Mouse (Mus musculus) forebrain, embryonic 13.5 days (tissue): ENCODE data around the gene Lsm14a. TPM values are rescaled to one million over a fixed set of nuclear protein-coding genes. Genes with fewer than 3 reads are reported as not detected.

Source experiments
- ATAC-seq: fragments of 200-750 bp; cut with Nextera tagmentation; 2 replicates; pipeline ENCODE4 v1.8.0; 2017
- H3K27ac ChIP-seq: fragments of 300-500 bp; sonication (generic); 2 replicates; pipeline ENCODE4 v1.5.1; 2015; ENCODE audit warnings: inconsistent platforms, mild to moderate bottlenecking, moderate library complexity
- H3K27me3 ChIP-seq: fragments of 300-500 bp; sonication (generic); 2 replicates; pipeline ENCODE4 v1.6.1; 2015; ENCODE audit warnings: mild to moderate bottlenecking, inconsistent platforms
- H3K36me3 ChIP-seq: fragments of 300-500 bp; sonication (generic); 2 replicates; pipeline ENCODE4 v1.6.1; 2015; ENCODE audit warnings: mild to moderate bottlenecking, inconsistent platforms; ENCODE audit not compliant: poor library complexity, severe bottlenecking
- H3K4me1 ChIP-seq: fragments of 300-500 bp; sonication (generic); 2 replicates; pipeline ENCODE4 v1.6.1; 2015; ENCODE audit warnings: inconsistent platforms
- H3K4me2 ChIP-seq: fragments of 300-500 bp; sonication (generic); 2 replicates; pipeline ENCODE4 v1.6.1; 2015; ENCODE audit warnings: inconsistent platforms, mild to moderate bottlenecking, moderate library complexity
- H3K4me3 ChIP-seq: fragments of 300-500 bp; sonication (generic); 2 replicates; pipeline ENCODE4 v1.5.1; 2015; ENCODE audit warnings: mild to moderate bottlenecking, inconsistent platforms
- H3K9ac ChIP-seq: fragments of 300-500 bp; sonication (generic); 2 replicates; pipeline ENCODE4 v1.6.1; 2015; ENCODE audit warnings: mild to moderate bottlenecking, inconsistent platforms
- H3K9me3 ChIP-seq: fragments of 300-500 bp; sonication (generic); replicated peaks from 2 replicates; pipeline ENCODE4 v1.6.1; 2016; ENCODE audit warnings: inconsistent platforms
- WGBS: fragments of 180-500 bp; shearing (Covaris S2); methylation state at CpG from one replicate; pipeline ENCODE4 v1.1.7; 2015; 5-methylcytosine and 5-hydroxymethylcytosine counted together
- polyA plus RNA-seq: library from polyadenylated mRNA; unstranded; fragments of >200 nt; fragmentation: Nextera tagmentation; extraction: Ambion mirVana; gene quantifications from 2 replicates; pipeline ENCODE4 v1.2.1, GENCODE M21; 2015

Gene Lsm14a
- polyA plus RNA-seq, 1 experiment from 2014 or later: 95.1 TPM

DNA sequence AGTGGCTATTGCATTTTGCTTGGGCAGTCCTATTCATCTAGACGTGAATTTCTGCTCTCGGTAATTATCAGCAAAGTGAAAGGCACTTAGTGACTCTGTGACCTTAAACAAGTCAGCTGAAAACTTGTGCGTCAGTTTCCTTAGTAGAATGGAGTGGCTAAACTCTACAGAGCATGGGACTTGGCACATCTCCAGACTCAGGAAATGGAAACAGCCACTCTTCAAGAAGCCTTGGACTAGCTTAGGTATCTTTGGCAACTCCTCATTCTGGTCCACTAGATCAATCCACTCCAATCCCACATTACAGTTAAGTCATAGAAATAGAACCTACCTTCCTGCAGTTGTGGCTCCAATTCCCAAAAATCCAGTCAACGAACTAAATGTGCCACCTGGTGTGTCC, 87.7 kb downstream of the Lsm14a start:
- H3K27ac ChIP-seq: no peak overlapping the region
- H3K9me3 ChIP-seq: 0 out of 2 replicates have a peak, but pooled peaks cover 3% of the 10 kb centered on the region
- no peaks in the 10 kb centered on the region for H3K4me1 ChIP-seq
- H3K27me3 ChIP-seq: no peaks in the 10 kb centered on the region
- ATAC-seq: no peak
- no peak overlapping the region for H3K4me2 ChIP-seq
- no peak overlapping the region for H3K9ac ChIP-seq
- no peak overlapping the region for H3K4me3 ChIP-seq
- 71% methylated on average over 4 of the region's 4 CpGs for WGBS
- peaks cover 7% of the 10 kb centered on the region; the same call in 1 of the 2 replicates for H3K36me3 ChIP-seq

DNA sequence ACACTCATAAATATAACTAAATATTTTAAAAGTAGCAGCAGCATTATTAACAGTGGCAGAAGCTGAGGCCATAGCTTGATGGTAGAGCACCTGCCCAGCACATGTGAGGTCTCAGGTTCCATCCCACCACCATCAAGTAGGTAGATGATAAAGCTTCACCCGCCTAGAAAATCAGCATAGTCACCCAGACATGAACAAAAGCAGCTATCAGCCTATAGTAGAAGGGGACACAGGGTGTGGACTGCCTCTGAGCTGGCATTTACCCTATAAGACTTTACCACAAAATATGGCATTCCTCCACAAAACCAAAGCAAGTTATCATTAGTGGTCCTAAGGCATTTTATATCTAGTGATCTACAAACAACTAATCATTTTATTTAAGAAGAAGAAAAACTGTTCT, 90.5 kb downstream of the Lsm14a start:
- WGBS: 91% methylated on average over 1 of the region's 1 CpGs

DNA sequence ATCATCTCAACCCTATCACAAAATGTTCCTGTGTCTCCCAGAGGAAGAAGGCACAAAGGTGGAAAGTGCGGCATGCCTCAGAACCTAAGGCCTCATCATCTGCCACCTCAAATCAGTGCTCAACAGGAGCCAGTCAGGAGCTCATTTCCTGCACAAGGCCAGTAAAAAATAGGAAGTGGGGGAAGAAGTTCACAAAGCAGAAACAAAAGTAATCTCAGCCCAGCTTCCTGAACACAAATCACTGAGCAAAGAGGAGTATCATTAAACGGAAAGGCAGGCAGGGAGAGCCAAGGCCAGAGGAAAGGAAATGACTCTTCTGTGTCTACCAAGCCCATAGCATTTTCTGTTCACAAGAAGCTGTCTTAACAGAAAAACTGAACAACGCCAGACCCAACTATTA, 91.2 kb downstream of the Lsm14a start:
- no peaks in the 10 kb centered on the region for H3K4me1 ChIP-seq
- no peaks in the 10 kb centered on the region for H3K27me3 ChIP-seq
- no peak overlapping the region for H3K9ac ChIP-seq
- H3K9me3 ChIP-seq: 0 out of 2 replicates have a peak, but pooled peaks cover 3% of the 10 kb centered on the region
- no peak overlapping the region for H3K4me3 ChIP-seq
- H3K36me3 ChIP-seq: peaks cover 7% of the 10 kb centered on the region; the same call in 1 of the 2 replicates
- H3K27ac ChIP-seq: no peak overlapping the region
- ATAC-seq: no peak
- 94% methylated on average over 3 of the region's 3 CpGs for WGBS
- no peak overlapping the region for H3K4me2 ChIP-seq

More for the DNA sequence above, 90.5 kb downstream of the Lsm14a start:
- Histone ChIP-seq H3K4me2 (no peak overlapping the region), H3K27me3 (no peaks in the 10 kb centered on the region), H3K9me3 (0 out of 2 replicates have a peak, but pooled peaks cover 3% of the 10 kb centered on the region), H3K9ac (no peak overlapping the region), H3K4me1 (no peaks in the 10 kb centered on the region), H3K36me3 (peaks cover 7% of the 10 kb centered on the region; the same call in 1 of the 2 replicates), H3K4me3 (no peak overlapping the region), H3K27ac (no peak overlapping the region)
- ATAC-seq: no peak

DNA sequence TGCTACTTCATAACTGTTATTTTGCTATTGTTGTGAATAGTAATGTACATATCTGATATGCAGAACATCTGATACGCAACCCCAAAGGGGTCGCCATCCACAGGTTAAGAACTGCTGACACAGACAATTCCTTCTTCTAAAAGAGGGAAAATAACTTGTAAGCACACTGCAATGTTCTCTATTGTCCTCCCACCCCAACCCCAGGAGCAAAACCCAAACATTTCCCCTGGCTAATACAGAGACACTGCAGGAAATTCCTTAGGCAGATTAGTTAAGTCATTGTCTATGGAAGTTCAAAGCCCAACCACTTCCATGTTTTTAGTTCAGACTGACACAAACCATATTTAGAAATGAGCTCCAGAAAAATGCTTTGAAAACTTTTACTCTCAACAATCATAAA, 94.3 kb downstream of the Lsm14a start:
- WGBS: 79% methylated on average over 2 of the region's 2 CpGs
- no peak for ATAC-seq
- Histone ChIP-seq H3K36me3 (peaks cover 7% of the 10 kb centered on the region; the same call in 1 of the 2 replicates), H3K9me3 (0 out of 2 replicates have a peak, but pooled peaks cover 3% of the 10 kb centered on the region), H3K27ac (no peak overlapping the region), H3K4me3 (no peak overlapping the region), H3K4me1 (no peaks in the 10 kb centered on the region), H3K27me3 (no peaks in the 10 kb centered on the region), H3K4me2 (no peak overlapping the region), H3K9ac (no peak overlapping the region)

DNA sequence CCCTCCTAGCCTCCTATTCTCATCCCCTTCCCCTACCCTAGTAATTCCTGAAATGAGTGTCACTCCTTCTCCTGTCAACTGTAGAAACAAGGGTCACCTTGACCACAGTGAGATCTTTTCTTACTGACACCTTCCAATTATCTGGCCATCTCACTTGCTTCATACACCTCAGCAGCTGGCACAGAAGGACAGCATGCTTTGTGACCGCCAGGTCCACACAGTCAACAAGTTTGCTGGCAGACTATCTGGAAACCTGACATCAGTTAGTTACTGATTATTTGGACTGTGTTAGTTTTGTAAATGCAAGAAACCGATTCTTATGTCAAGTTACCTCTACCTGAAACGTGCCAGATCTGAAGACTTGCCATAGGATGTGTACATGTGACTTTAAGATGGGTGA, 97.0 kb downstream of the Lsm14a start:
- Histone ChIP-seq H3K36me3 (no peaks in the 10 kb centered on the region), H3K27me3 (no peaks in the 10 kb centered on the region), H3K4me2 (no peak overlapping the region), H3K4me3 (no peak overlapping the region), H3K9me3 (no peaks in the 10 kb centered on the region), H3K27ac (no peak overlapping the region), H3K9ac (no peak overlapping the region), H3K4me1 (no peaks in the 10 kb centered on the region)
- 91% methylated on average over 3 of the region's 3 CpGs for WGBS
- no peak for ATAC-seq

Other genes starting within 250 kb of the Lsm14a start
- 222 and 242 TPM in 2 replicates for gene Uba2, start 223.7 kb downstream of the Lsm14a start, polyA plus RNA-seq
- gene Pdcd2l, start 196.7 kb downstream of the Lsm14a start, polyA plus RNA-seq: 85.6 and 90.0 TPM in 2 replicates
- 216 and 230 TPM in 2 replicates for gene Gpi1, start 163.0 kb downstream of the Lsm14a start, polyA plus RNA-seq
- gene Gm6096, start 142.3 kb downstream of the Lsm14a start, polyA plus RNA-seq: not detected in 2 replicates
- 25.1 and 26.0 TPM in 2 replicates for gene 4931406P16Rik, start 79.8 kb downstream of the Lsm14a start, polyA plus RNA-seq